Mouse (Mus musculus): Measurements from ENCODE around the gene Mad2l2. TPM values are rescaled to one million over a fixed set of nuclear protein-coding genes. Genes with fewer than 3 reads are reported as not detected.
"Not testable (repeated sequence)": the region's sequence is repeated elsewhere in the genome, so short reads cannot be mapped to it uniquely, and the experiment has no call there.

Gene Mad2l2
- polyA plus RNA-seq, 2 experiments from 2014 or later, result 35.8 to 41.2 TPM

DNA sequence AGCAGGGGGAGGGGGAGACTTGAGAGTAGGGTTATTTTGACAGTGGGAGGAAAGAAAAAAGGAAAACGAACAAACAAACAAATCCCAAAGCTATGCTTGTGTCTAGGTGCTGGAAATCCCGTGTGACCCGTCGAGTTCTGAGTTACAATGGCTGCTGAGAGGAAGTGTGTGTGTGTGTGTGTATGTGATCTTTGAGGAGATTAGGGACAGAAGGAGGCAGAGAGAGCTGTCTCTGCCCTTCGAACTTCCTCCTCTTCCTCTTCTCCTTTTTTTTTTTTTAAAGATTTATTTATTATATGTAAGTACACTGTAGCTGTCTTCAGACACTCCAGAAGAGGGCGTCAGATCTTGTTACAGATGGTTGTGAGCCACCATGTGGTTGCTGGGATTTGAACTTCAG, 46.4 kb downstream of the Mad2l2 start:
- ATAC-seq, result not testable (repeated sequence)

DNA sequence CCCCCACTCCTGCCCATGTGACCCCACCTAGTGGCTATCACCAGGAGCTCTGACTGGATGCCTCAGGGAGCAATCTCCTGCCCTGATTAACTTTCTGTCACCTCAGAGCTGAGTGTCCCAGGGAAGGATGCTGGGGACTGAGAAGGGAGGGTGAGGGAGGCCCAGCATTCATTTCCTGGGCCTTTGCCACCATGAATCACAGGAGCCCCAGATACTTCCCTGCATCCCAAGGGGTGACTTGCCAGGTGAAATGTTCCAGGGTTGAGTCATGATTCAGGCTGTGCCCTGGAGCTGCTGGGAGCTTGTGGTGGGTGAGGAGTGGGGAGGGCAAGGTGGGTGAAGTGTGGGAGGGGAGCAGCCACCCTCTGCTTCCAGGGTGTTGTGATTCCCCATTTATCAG, 47.5 kb downstream of the Mad2l2 start:
- ATAC-seq, result no peak

DNA sequence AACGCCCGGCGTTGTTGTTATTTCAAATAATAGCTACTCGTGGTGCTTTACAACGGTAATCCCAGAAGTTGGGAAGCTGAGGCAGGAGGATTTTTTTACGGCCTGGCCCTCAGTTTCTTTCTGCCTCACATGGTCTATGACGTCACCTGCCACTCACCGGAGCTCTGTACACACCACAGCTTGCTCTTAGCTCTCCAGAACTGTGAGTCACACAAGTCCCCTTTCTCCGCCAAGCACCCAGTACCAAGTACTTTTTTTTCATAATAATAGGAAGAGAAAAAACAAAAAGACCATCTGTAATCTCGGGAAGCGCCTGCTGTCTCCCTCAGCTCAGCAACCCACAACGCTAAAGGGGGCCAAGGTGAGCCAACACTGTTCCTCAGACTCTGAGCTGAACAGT, 51.3 kb downstream of the Mad2l2 start:
- no peak for ATAC-seq

DNA sequence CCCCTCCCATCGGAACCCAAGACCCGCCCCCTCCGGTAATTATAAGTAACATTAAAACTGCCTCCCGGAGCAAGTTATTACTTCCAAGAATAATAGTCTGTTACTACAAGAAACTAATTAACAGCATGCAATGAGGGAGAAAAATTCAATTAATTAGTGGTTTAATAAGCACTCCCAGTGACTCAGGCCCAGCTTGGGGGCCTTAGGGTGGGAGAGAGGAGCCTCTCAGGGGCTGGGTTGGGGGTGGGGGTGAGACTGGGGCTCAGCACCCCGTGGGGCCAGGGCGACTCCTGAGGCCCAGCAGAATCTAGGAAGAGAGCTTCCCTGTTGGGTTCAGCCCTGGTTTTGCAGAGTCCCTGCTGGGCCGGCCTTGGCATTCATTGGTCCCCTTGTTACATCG, 52.2 kb downstream of the Mad2l2 start:
- ATAC-seq, result no peak

DNA sequence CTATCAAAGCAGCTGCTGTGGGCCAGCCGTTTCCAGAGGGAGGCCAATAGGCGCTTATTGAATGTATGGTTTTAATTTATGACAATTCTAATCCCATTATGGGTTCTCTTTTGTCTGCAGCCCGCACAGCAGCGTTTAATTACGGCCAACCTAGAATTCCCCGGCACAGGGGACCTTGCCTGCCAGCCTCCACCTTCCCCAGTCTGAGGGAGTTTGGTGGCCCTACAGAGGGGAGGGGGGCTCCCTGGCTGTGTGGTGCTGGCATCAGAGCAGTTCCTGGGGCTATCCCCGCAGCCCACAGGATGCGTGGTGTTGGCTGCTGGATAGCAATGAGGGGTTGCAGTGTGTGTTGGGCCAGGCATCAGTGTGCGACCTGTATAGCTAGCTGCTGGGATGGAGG, 54.4 kb downstream of the Mad2l2 start:
- no peak for ATAC-seq

DNA sequence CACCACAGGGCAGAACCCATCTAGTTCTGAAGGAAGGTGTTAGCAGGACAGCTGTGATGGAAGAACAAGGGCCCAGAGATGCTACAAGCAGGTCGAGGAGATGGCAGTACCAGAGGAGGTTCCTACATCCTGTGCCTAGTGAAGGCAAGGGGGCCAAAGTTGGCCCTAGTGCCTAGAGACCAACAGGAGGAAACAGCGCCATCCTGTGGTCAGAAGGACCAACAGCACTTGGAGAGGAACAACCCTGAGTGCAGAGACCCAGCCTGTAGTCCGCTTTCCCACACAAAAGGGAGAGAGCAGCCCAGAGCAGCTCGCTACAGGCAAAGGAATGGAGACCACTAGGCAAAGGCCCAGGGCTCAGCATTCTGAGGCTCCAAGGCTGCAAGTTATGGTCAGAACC, 55.6 kb downstream of the Mad2l2 start:
- ATAC-seq, result no peak

DNA sequence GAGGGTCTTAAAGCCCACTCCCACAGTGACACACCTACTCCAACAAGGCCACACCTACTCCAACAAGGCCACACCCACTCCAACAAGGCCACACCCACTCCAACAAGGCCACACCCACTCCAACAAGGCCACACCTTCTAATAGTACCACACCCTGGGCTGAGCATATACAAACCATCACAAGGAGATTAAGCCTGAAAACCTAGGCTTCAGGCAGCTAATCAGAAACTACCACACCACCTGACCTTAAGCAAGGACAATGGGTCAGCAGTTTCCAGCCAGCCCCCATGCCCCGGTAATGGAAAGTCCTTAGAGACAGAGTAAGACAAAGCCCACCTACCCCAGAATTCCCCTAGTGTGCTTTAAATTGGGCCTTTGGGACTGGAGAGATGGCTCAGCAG, 58.6 kb downstream of the Mad2l2 start:
- ATAC-seq, result not testable (repeated sequence)

DNA sequence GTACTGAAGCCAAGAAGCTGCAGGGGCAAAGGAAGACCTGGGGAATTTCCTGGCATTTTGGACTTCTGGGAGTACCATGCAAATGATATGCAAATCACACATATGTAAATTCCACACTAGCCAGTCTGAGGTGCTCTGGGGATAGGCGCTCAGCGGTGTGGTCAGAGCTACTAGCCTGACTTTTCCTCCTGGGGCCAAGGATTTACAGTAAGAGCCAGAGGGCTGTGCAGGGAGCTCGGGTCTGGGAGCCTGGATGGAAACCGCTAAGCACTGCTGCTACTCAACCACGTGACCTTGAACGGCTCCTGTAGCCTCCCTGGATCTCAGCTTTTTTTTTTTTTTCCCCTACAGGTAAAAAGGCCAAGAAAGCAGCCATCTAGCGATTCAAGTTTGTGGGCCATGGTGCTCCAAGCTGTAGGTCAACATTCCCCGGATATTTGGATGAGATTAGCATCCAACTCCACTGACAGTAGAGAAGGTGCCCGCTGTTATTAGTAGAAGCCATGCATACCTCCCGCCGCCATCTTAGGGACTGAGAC, 62.6 kb downstream of the Mad2l2 start:
- ATAC-seq, result no peak

DNA sequence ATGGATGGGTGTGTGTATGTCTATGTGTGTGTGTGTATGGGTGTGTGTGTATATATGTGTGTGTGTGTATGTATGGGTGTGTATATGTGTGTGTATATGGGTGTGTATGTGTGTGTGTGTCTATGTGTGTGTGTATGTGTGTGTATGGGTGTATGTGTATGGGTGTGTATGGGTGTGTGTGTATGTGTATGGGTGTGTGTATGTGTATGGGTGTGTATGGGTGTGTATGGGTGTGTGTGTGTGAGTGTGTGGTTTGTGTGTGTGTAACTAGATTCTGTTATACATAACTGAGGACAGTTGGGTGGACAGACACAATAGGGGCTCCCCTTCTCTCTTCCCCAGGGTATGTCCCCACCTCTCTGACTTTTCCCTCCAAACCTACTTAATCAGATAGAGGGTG, 64.2 kb downstream of the Mad2l2 start:
- no peak for ATAC-seq

Other genes starting within 250 kb of the Mad2l2 start
- 10 to 100 TPM; 19.5 to 31.9 TPM for gene Mfn2, start 225.7 kb upstream of the Mad2l2 start, polyA plus RNA-seq (2017; shearing (Covaris generic))
- gene Plod1, start 193.6 kb upstream of the Mad2l2 start, polyA plus RNA-seq (2017; shearing (Covaris generic)), result 1 to 10 TPM; 5.2 to 8.7 TPM
- gene 2510039O18Rik, start 189.5 kb upstream of the Mad2l2 start, polyA plus RNA-seq (2017; shearing (Covaris generic)), result 1 to 10 TPM; 8.3 to 9.4 TPM
- gene Nppb, start 144.6 kb upstream of the Mad2l2 start, polyA plus RNA-seq (2017; shearing (Covaris generic)), result not detected
- gene Nppa, start 129.7 kb upstream of the Mad2l2 start, polyA plus RNA-seq (2017; shearing (Covaris generic)), result not detected
- gene Clcn6, start 91.6 kb upstream of the Mad2l2 start, polyA plus RNA-seq (2017; shearing (Covaris generic)), result 1 to 10 TPM; 4.2 to 5.5 TPM
- 10 to 100 TPM in 1 of 2 experiments, 1 to 10 TPM in 1; 6.8 to 23.1 TPM for gene Mthfr, start 91.3 kb upstream of the Mad2l2 start, polyA plus RNA-seq (2017; shearing (Covaris generic))
- 10 to 100 TPM; 19.0 to 20.0 TPM for gene Agtrap, start 42.4 kb upstream of the Mad2l2 start, polyA plus RNA-seq (2017; shearing (Covaris generic))
- not detected for gene Draxin, start 314 bp downstream of the Mad2l2 start, polyA plus RNA-seq (2017; shearing (Covaris generic))
- 10 to 100 TPM; 44.1 to 56.6 TPM for gene Fbxo6, start 21.8 kb downstream of the Mad2l2 start, polyA plus RNA-seq (2017; shearing (Covaris generic))
- 1 to 10 TPM; 2.2 to 2.6 TPM for gene Fbxo44, start 30.1 kb downstream of the Mad2l2 start, polyA plus RNA-seq (2017; shearing (Covaris generic))
- not detected for gene Fbxo2, start 30.2 kb downstream of the Mad2l2 start, polyA plus RNA-seq (2017; shearing (Covaris generic))
- not detected for gene Disp3, start 157.6 kb downstream of the Mad2l2 start, polyA plus RNA-seq (2017; shearing (Covaris generic))